Mouse (Mus musculus) cerebellum, adult 2 months (tissue): ENCODE results near the gene Tex22.

Experiments used
- CTCF ChIP-seq: fragments of 200-500 bp; IDR thresholded peaks from 2 replicates; pipeline ENCODE4 v1.5.1; 2011; ENCODE audit warnings: low read depth, mild to moderate bottlenecking, control low read depth, low read length, moderate library complexity, borderline replicate concordance; ENCODE audit not compliant: insufficient read depth
- POLR2A ChIP-seq: fragments of 200-500 bp; IDR thresholded peaks from 2 replicates; pipeline ENCODE4 v1.6.1; 2011; ENCODE audit warnings: low read length, control low read depth, borderline replicate concordance; ENCODE audit not compliant: insufficient read depth

GRCm38 (mm10) chr12:113088026-113088425 lies 13.7 kb downstream of the Tex22 start:
- TF ChIP-seq POLR2A (no peak), CTCF (no peak)
